Mouse (Mus musculus) liver, embryonic 12.5 days (tissue): ENCODE measurements around the gene Ctc1. TPM values are rescaled to one million over a fixed set of nuclear protein-coding genes. Genes with fewer than 3 reads are reported as not detected.
"Not testable (repeated sequence)": the region's sequence is repeated elsewhere in the genome, so short reads cannot be mapped to it uniquely, and the experiment has no call there.

Experiments used
- ATAC-seq: fragments of 200-750 bp; cut with Nextera tagmentation; 2 replicates; pipeline ENCODE4 v1.8.0; 2017; ENCODE audit warnings: moderate number of reproducible peaks, mild to moderate bottlenecking, moderate library complexity
- H3K27ac ChIP-seq: fragments of 300-500 bp; sonication (generic); 2 replicates; pipeline ENCODE4 v1.5.1; 2016; ENCODE audit warnings: mild to moderate bottlenecking
- H3K27me3 ChIP-seq: fragments of 300-500 bp; sonication (generic); replicated peaks from 2 replicates; pipeline ENCODE4 v1.6.1; 2016; ENCODE audit warnings: mild to moderate bottlenecking, moderate library complexity
- H3K36me3 ChIP-seq: fragments of 300-500 bp; sonication (generic); 2 replicates; pipeline ENCODE4 v1.6.1; 2016; ENCODE audit warnings: mild to moderate bottlenecking, moderate library complexity
- H3K4me1 ChIP-seq: fragments of 300-500 bp; sonication (generic); 2 replicates; pipeline ENCODE4 v1.6.1; 2016
- H3K4me2 ChIP-seq: fragments of 300-500 bp; sonication (generic); 2 replicates; pipeline ENCODE4 v1.6.1; 2016; ENCODE audit warnings: mild to moderate bottlenecking, moderate library complexity
- H3K4me3 ChIP-seq: fragments of 300-500 bp; sonication (generic); 2 replicates; pipeline ENCODE4 v1.5.1; 2016; ENCODE audit warnings: mild to moderate bottlenecking, moderate library complexity
- H3K9ac ChIP-seq: fragments of 300-500 bp; sonication (generic); 2 replicates; pipeline ENCODE4 v1.6.1; 2016; ENCODE audit warnings: mild to moderate bottlenecking, moderate library complexity
- H3K9me3 ChIP-seq: fragments of 300-500 bp; sonication (generic); replicated peaks from 2 replicates; pipeline ENCODE4 v1.6.1; 2016; ENCODE audit warnings: mild to moderate bottlenecking, moderate library complexity
- WGBS: fragments of 180-500 bp; shearing (Covaris S2); methylation state at CpG from one replicate; pipeline ENCODE4 v1.1.7; 2016; ENCODE audit not compliant: insufficient replicate concordance; 5-methylcytosine and 5-hydroxymethylcytosine counted together
- polyA plus RNA-seq: library from polyadenylated mRNA; unstranded; fragments of >200 nt; fragmentation: Nextera tagmentation; extraction: Ambion mirVana; gene quantifications from 2 replicates; pipeline ENCODE4 v1.2.1, GENCODE M21; 2016

Ctc1 gene
- 31.4 and 34.2 TPM in 2 replicates for polyA plus RNA-seq

DNA sequence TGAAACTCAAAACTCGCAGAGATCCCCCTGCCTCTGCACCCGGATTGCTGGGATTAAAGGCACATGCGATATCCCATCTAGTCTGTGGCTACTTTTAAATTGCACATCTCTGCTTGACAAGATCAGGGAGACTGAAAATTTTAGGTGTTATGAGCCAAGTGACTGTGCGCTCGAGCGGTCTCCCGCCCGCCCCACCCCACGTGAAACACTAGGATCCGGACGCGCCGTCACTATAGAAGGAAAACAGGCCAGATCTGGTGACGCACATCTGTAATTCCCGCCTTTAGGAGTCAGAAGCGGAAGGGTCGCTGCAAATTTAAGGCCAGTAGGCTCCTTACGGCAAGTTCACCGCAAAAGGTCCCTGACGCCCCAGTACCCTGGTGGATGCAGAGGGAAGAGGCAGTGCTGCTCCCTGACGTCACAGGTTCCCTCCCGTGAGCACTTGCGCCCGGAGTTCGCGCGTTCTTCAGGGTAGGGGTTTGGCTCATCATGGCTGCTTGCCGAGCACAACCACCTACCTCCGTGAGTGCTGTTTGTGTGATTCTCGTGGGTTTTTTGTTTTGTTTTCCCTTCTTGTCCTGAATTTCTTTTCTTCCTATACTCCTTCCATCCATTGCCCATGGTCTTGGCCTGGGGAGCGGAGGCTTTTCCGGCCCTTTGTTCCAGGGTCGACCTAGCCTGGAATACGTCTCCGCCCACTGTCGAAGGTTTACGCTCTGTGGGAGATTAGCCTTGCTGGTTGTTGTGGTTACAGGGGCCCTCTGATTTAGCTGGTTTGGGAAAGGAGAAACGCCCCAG, at the start of gene Ctc1:
TSS of gene Ctc1 (plus strand) at position 268 of the 798 bp plus-strand sequence.
- H3K27ac ChIP-seq, result peak within 1 kb of the TSS; percentile 91
- H3K27me3 ChIP-seq, result no peaks in the 10 kb centered on the region
- peaks cover 56% of the 10 kb centered on the region for H3K4me1 ChIP-seq
- 1% methylated on average over 38 of the region's 38 CpGs for WGBS
- no peaks in the 10 kb centered on the region for H3K9me3 ChIP-seq
- peak within 1 kb of the TSS; percentile 71 for H3K4me3 ChIP-seq
- peak within 1 kb of the TSS; percentile 84 for H3K4me2 ChIP-seq
- peak; percentile 92 for ATAC-seq
- peak within 1 kb of the TSS; percentile 77 for H3K9ac ChIP-seq
- peaks cover 2% of the 10 kb centered on the region; the same call in 1 of the 2 replicates for H3K36me3 ChIP-seq

- no peak for ATAC-seq
- H3K4me1 ChIP-seq, result peaks cover 36% of the 10 kb centered on the region
- H3K9me3 ChIP-seq, result no peaks in the 10 kb centered on the region
- no peak overlapping the region for H3K27ac ChIP-seq
- no peak overlapping the region for H3K9ac ChIP-seq
- no peak overlapping the region for H3K4me3 ChIP-seq
- peak overlapping the region; percentile 94 for H3K4me2 ChIP-seq
- H3K27me3 ChIP-seq, result peaks cover 5% of the 10 kb centered on the region; the same call in 1 of the 2 replicates
- WGBS, result 44% methylated on average over 1 of the region's 1 CpGs
- no peaks in the 10 kb centered on the region for H3K36me3 ChIP-seq
Measured at GRCm38 (mm10) chr11:68966554-68966953, 49.2 kb upstream of the Ctc1 start.

DNA sequence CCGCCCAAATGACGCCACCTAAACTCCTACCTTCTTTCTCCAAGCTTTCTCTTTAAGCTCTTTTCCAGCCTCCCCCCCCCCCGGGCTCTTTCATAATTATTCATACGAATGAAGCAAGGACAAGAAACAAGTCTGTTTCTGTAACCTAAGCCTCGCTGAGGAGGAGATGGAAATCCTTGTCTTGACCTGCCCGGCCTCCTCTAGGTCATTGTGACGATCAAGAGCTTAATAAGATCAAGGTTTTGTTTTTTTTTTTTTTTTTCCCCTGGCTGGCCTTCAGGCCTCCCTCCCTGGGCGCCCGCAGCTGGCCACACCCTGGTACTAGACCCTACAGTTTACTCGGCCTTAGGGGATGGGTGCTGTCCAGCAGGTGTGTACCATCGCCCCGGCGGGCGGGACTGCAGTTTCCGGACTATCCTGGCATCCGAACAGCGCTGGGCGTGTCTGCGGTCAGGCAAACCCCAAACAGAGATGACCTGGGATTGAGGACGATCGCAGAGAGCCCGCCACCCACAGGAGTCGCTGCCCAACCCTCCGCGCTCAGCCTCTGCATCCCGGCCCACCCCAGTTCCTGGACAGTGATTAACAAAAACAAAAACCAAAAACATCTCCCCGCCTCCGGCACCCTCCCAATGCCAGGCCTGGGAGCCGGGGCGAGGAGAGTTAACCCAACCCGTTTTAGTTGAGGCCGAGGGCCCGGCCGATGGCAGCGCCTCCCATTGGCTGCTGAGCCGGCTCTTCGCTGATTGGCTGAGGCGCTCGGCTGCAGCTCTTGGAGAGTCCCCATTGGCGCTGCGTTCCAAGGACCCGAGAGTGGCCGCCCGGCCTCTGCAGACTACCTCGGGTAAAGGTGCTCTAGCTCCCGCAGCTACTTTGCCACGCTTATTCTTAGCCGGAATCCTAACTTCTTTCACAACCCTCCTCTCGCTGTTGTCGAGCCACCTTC, 48.1 kb upstream of the Ctc1 start, which contains the start of gene Slc25a35:
TSS of gene Slc25a35 (plus strand) at position 795 of the 946 bp plus-strand sequence.
- H3K4me1 ChIP-seq, result peaks cover 37% of the 10 kb centered on the region
- ATAC-seq, result peak; percentile 96
- peak within 1 kb of the TSS; percentile 69 for H3K9ac ChIP-seq
- H3K27me3 ChIP-seq, result peaks cover 5% of the 10 kb centered on the region; the same call in 1 of the 2 replicates
- peak within 1 kb of the TSS; percentile 74 for H3K27ac ChIP-seq
- H3K4me2 ChIP-seq, result peak within 1 kb of the TSS; percentile 94
- H3K4me3 ChIP-seq, result peak within 1 kb of the TSS; percentile 66
- no peaks in the 10 kb centered on the region for H3K36me3 ChIP-seq
- H3K9me3 ChIP-seq, result no peaks in the 10 kb centered on the region
- 3% methylated on average over 50 of the region's 50 CpGs for WGBS

- Histone ChIP-seq H3K27me3 (peaks cover 5% of the 10 kb centered on the region; the same call in 1 of the 2 replicates), H3K36me3 (no peaks in the 10 kb centered on the region), H3K4me3 (no peak overlapping the region), H3K9me3 (no peaks in the 10 kb centered on the region), H3K4me2 (peak overlapping the region; percentile 94), H3K9ac (peak overlapping the region; percentile 63; the same call in 1 of the 2 replicates), H3K27ac (no peak overlapping the region), H3K4me1 (peaks cover 45% of the 10 kb centered on the region)
- ATAC-seq, result no peak
- WGBS, result 83% methylated on average over 11 of the region's 11 CpGs
Measured at GRCm38 (mm10) chr11:68968752-68969151, 47.0 kb upstream of the Ctc1 start.

- Histone ChIP-seq H3K9ac (no peak overlapping the region), H3K4me1 (peaks cover 49% of the 10 kb centered on the region), H3K4me2 (no peak overlapping the region), H3K36me3 (no peaks in the 10 kb centered on the region), H3K9me3 (no peaks in the 10 kb centered on the region), H3K4me3 (no peak overlapping the region), H3K27ac (no peak overlapping the region), H3K27me3 (peaks cover 9% of the 10 kb centered on the region; the same call in 1 of the 2 replicates)
- ATAC-seq, result no peak
- 67% methylated on average over 4 of the region's 4 CpGs for WGBS
Measured at GRCm38 (mm10) chr11:68970232-68970631, 45.5 kb upstream of the Ctc1 start.

- WGBS, result 1% methylated on average over 38 of the region's 38 CpGs
- Histone ChIP-seq H3K4me1 (peaks cover 30% of the 10 kb centered on the region), H3K27me3 (peaks cover 18% of the 10 kb centered on the region; the same call in 1 of the 2 replicates), H3K9ac (peak overlapping the region; percentile 59), H3K4me3 (peak overlapping the region; percentile 56), H3K4me2 (peak overlapping the region; percentile 77)
- not testable (repeated sequence) for H3K36me3 ChIP-seq, H3K9me3 ChIP-seq, H3K27ac ChIP-seq
- ATAC-seq, result peak; percentile 85
Measured at GRCm38 (mm10) chr11:68973250-68974058, 42.3 kb upstream of the Ctc1 start.

GRCm38 (mm10) chr11:68974059-68974450, 41.7 kb upstream of the Ctc1 start:
- no peaks in the 10 kb centered on the region for H3K36me3 ChIP-seq
- H3K9me3 ChIP-seq, result no peaks in the 10 kb centered on the region
- peak overlapping the region; percentile 56 for H3K4me3 ChIP-seq
- peak; percentile 17; the same call in 1 of the 2 replicates for ATAC-seq
- peaks cover 25% of the 10 kb centered on the region for H3K4me1 ChIP-seq
- WGBS, result 39% methylated on average over 6 of the region's 6 CpGs
- peaks cover 14% of the 10 kb centered on the region; the same call in 1 of the 2 replicates for H3K27me3 ChIP-seq
- H3K4me2 ChIP-seq, result peak overlapping the region; percentile 77
- H3K27ac ChIP-seq, result no peak overlapping the region
- peak overlapping the region; percentile 59; the same call in 1 of the 2 replicates for H3K9ac ChIP-seq

DNA sequence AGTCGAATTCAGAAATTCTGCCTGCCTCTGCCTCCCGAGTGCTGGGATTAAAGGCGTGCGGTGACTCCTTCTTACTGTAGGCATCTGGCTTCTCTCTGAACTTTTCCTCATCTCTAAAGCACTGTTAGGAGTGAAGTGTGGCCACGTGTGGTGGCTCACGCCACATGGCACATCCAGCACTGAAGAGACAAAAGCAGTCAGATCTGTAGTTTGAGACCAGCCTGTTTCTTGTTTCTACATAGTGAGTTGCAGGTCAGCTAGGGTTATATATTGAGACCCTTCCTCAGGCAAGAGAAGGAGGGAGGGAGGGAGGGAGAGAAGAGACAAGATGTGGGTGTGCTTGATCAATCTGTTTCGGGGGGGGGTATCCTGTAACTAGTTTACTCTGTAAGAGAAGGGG, 40.6 kb upstream of the Ctc1 start, which contains the start of gene Rangrf:
TSS of gene Rangrf (minus strand) at position 101 of the 400 bp plus-strand sequence.
- H3K4me1 ChIP-seq, result peaks cover 32% of the 10 kb centered on the region
- H3K27me3 ChIP-seq, result peaks cover 14% of the 10 kb centered on the region; the same call in 1 of the 2 replicates
- ATAC-seq, result no peak
- H3K27ac ChIP-seq, result no peak within 1 kb of the TSS
- peak within 1 kb of the TSS; percentile 56 for H3K4me3 ChIP-seq
- peak within 1 kb of the TSS; percentile 77 for H3K4me2 ChIP-seq
- WGBS, result 70% methylated on average over 7 of the region's 7 CpGs
- no peaks in the 10 kb centered on the region for H3K36me3 ChIP-seq
- H3K9me3 ChIP-seq, result no peaks in the 10 kb centered on the region
- peak within 1 kb of the TSS; percentile 59; the same call in 1 of the 2 replicates for H3K9ac ChIP-seq

- H3K4me3 ChIP-seq, result no peak overlapping the region
- 64% methylated on average over 1 of the region's 1 CpGs for WGBS
- H3K9ac ChIP-seq, result no peak overlapping the region
- H3K9me3 ChIP-seq, result no peaks in the 10 kb centered on the region
- no peak overlapping the region for H3K27ac ChIP-seq
- H3K36me3 ChIP-seq, result no peaks in the 10 kb centered on the region
- no peak for ATAC-seq
- H3K4me1 ChIP-seq, result peaks cover 32% of the 10 kb centered on the region
- peaks cover 14% of the 10 kb centered on the region; the same call in 1 of the 2 replicates for H3K27me3 ChIP-seq
- H3K4me2 ChIP-seq, result no peak overlapping the region
Measured at GRCm38 (mm10) chr11:68975601-68976000, 40.1 kb upstream of the Ctc1 start.

- Histone ChIP-seq H3K4me2 (no peak overlapping the region), H3K4me3 (no peak overlapping the region), H3K4me1 (peaks cover 9% of the 10 kb centered on the region), H3K27ac (peak overlapping the region; percentile 25; the same call in 1 of the 2 replicates), H3K27me3 (peaks cover 14% of the 10 kb centered on the region; the same call in 1 of the 2 replicates), H3K36me3 (no peaks in the 10 kb centered on the region), H3K9me3 (no peaks in the 10 kb centered on the region), H3K9ac (no peak overlapping the region)
- peak; percentile 49; the same call in 1 of the 2 replicates for ATAC-seq
- WGBS, result 35% methylated on average over 5 of the region's 5 CpGs
Measured at GRCm38 (mm10) chr11:68979320-68979733, 36.4 kb upstream of the Ctc1 start.
